Mouse (Mus musculus): ENCODE results near the gene Tead1.

- TF ChIP-seq POLR2A (IDR thresholded peaks at IDR 0.05; ENCODE audit: control insufficient read depth, extremely low read depth, insufficient read depth, low read length, poor library complexity) (no peak), CTCF (IDR thresholded peaks at IDR 0.05; ENCODE audit: borderline replicate concordance, control insufficient read depth, extremely low read depth, insufficient read depth, low read length, poor library complexity) (no peak)
These were observed 32.9 kb downstream of the Tead1 start for GRCm38 (mm10) chr7:112711977-112712376.
